ENCODE assay signal across 8 mouse cellular contexts in the genomic region with DNA sequence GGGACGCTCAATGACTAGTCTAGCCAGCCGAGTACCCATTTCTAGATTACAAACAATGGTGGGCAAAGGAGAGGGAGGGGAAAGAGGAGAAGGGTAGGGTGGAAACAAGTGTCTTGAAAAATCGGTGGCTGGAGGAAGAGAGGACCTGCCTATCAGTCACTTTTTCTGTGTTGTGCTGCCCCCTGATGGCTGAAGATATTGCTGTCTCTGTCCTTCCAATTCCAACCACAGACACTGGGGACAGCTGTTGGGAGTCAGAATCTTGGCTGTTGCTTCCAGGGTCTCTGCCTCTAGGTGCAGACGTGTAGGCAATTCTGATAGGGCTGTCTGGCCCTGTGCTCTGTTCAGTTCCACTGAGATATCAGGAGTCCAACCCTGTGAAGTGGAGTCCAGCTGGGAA. TPM values are rescaled to one million over a fixed set of nuclear protein-coding genes. Genes with fewer than 3 reads are reported as not detected.
A peak's percentile ranks its signal among the peaks of the same experiment; 100 is the strongest.
DNase-seq lines count a peak whose midpoint lies in the region; ATAC-seq lines count a peak whose summit lies in the region.

No protein-coding gene starts in this region.

- H3K4me1 ChIP-seq in intestine, embryonic 15.5 days (replicated peaks) = peaks cover 6% of the 10 kb centered on the region
- H3K4me1 ChIP-seq in midbrain, embryonic 11.5 days (ENCODE audit: control insufficient read depth, insufficient read depth, low read length) = no peaks in the 10 kb centered on the region; the same call in 1 of the 2 replicates

- no peaks in the 10 kb centered on the region for H3K9me3 ChIP-seq in intestine, embryonic 15.5 days
- no peaks in the 10 kb centered on the region for H3K9me3 ChIP-seq in midbrain, embryonic 11.5 days (ENCODE audit: control insufficient read depth, low read length)

- peak; percentile 84 to 96 for DNase-seq in adrenal gland, adult (ENCODE audit: inconsistent age in 2 of 2, low spot score in 1 of 2)
- peak; percentile 91 for DNase-seq in embryo, embryonic 10 days (ENCODE audit: low spot score)
- peak; percentile 82 for DNase-seq in gastrocnemius, postnatal 14 days
- peak; percentile 90 to 93 for DNase-seq in left cerebral cortex, postnatal 25 days (ENCODE audit: low spot score in 2 of 2)
- peak; percentile 98 for DNase-seq in midbrain, embryonic 11.5 days (ENCODE audit: low spot score, missing footprints)
- peak; percentile 90 for DNase-seq in right cerebral cortex, postnatal 4 days
- DNase-seq in yolk sac, embryonic 10.5 days (ENCODE audit: low spot score) = peak; percentile 88

- 1% methylated on average over 4 of the region's 4 CpGs for WGBS in intestine, embryonic 15.5 days
- WGBS in midbrain, embryonic 11.5 days = 0% methylated on average over 4 of the region's 4 CpGs

- 0 out of 2 replicates have a peak overlapping the region, but pooled peaks have one; percentile 27 for H3K27ac ChIP-seq in intestine, embryonic 15.5 days
- no peak overlapping the region for H3K27ac ChIP-seq in midbrain, embryonic 11.5 days (ENCODE audit: low read depth, low read length)

- no peak overlapping the region for H3K9ac ChIP-seq in intestine, embryonic 15.5 days
- H3K9ac ChIP-seq in midbrain, embryonic 11.5 days (ENCODE audit: low read length) = peak overlapping the region; percentile 39; the same call in 1 of the 2 replicates

- peak; percentile 81 for ATAC-seq in intestine, embryonic 15.5 days
- ATAC-seq in midbrain, embryonic 11.5 days (ENCODE audit: low FRiP score) = peak; percentile 87

- H3K27me3 ChIP-seq in intestine, embryonic 15.5 days (replicated peaks) = no peaks in the 10 kb centered on the region
- H3K27me3 ChIP-seq in midbrain, embryonic 11.5 days (ENCODE audit: control insufficient read depth, insufficient read depth, low read length) = no peaks in the 10 kb centered on the region

- no peaks in the 10 kb centered on the region for H3K36me3 ChIP-seq in intestine, embryonic 15.5 days
- H3K36me3 ChIP-seq in midbrain, embryonic 11.5 days (ENCODE audit: control insufficient read depth, insufficient read depth, low read length) = no peaks in the 10 kb centered on the region

- H3K4me3 ChIP-seq in intestine, embryonic 15.5 days (replicated peaks) = no peak overlapping the region
- H3K4me3 ChIP-seq in midbrain, embryonic 11.5 days (ENCODE audit: low read depth, low read length) = no peak overlapping the region

- peak overlapping the region; percentile 22; the same call in 1 of the 2 replicates for H3K4me2 ChIP-seq in intestine, embryonic 15.5 days (replicated peaks)
- H3K4me2 ChIP-seq in midbrain, embryonic 11.5 days = no peak overlapping the region

- intact Hi-C loops in gastrocnemius, postnatal 14 days (cut with DNase I; ENCODE audit: low total_unique reads) = loop anchor here (2.0 to 5.0 kb wide), 2 partner anchors 34 to 139 kb away; no protein-coding TSS in a partner anchor
- intact Hi-C loops in left cerebral cortex, postnatal 25 days (cut with DNase I) = loop anchor here (1.0 kb wide), 2 partner anchors 31 to 138 kb away; no protein-coding TSS in a partner anchor

RNA-seq across cellular contexts. Expression of gene Capg, which starts 21.9 kb away (rescaled TPM):
- total RNA-seq in gastrocnemius, postnatal 14 days (2021) = 10 to 100 TPM; 11.5 to 15.4 TPM
- polyA plus RNA-seq in intestine, embryonic 15.5 days (2015; fragmentation: Nextera tagmentation; extraction: Ambion mirVana) = 33.5 and 36.0 TPM in 2 replicates
- total RNA-seq in left cerebral cortex, postnatal 25 days (2021) = 1 to 10 TPM; 1.9 to 2.9 TPM
- polyA plus RNA-seq in midbrain, embryonic 11.5 days (2014; fragmentation: Nextera tagmentation; extraction: Ambion mirVana) = 6.6 and 8.0 TPM in 2 replicates

RNA-seq across cellular contexts. Expression of gene Elmod3, which starts 32.2 kb away (rescaled TPM):
- total RNA-seq in gastrocnemius, postnatal 14 days (2021) = 1 to 10 TPM; 4.7 to 8.6 TPM
- polyA plus RNA-seq in intestine, embryonic 15.5 days (2015; fragmentation: Nextera tagmentation; extraction: Ambion mirVana) = 13.9 and 14.3 TPM in 2 replicates
- 10 to 100 TPM; 18.0 to 18.3 TPM for total RNA-seq in left cerebral cortex, postnatal 25 days (2021)
- 15.4 and 17.4 TPM in 2 replicates for polyA plus RNA-seq in midbrain, embryonic 11.5 days (2014; fragmentation: Nextera tagmentation; extraction: Ambion mirVana)

RNA-seq across cellular contexts. Expression of gene Retsat, which starts 32.2 kb away (rescaled TPM):
- 10 to 100 TPM; 40.8 to 46.7 TPM for total RNA-seq in gastrocnemius, postnatal 14 days (2021)
- 29.7 and 31.6 TPM in 2 replicates for polyA plus RNA-seq in intestine, embryonic 15.5 days (2015; fragmentation: Nextera tagmentation; extraction: Ambion mirVana)
- 10 to 100 TPM; 46.2 to 60.5 TPM for total RNA-seq in left cerebral cortex, postnatal 25 days (2021)
- polyA plus RNA-seq in midbrain, embryonic 11.5 days (2014; fragmentation: Nextera tagmentation; extraction: Ambion mirVana) = 5.0 and 6.8 TPM in 2 replicates

RNA-seq across cellular contexts. Expression of gene Sh2d6, which starts 44.5 kb away (rescaled TPM):
- under 1 TPM; 0.78 to 0.98 TPM for total RNA-seq in gastrocnemius, postnatal 14 days (2021)
- polyA plus RNA-seq in intestine, embryonic 15.5 days (2015; fragmentation: Nextera tagmentation; extraction: Ambion mirVana) = 0.16 TPM in 1 of 2 replicates, not detected in the other
- total RNA-seq in left cerebral cortex, postnatal 25 days (2021) = under 1 TPM; 0.28 to 0.94 TPM
- 0.41 TPM in 1 of 2 replicates, not detected in the other for polyA plus RNA-seq in midbrain, embryonic 11.5 days (2014; fragmentation: Nextera tagmentation; extraction: Ambion mirVana)

RNA-seq across cellular contexts. Expression of gene Tgoln1, which starts 50.8 kb away (rescaled TPM):
- total RNA-seq in gastrocnemius, postnatal 14 days (2021) = 10 to 100 TPM; 21.6 to 21.7 TPM
- polyA plus RNA-seq in intestine, embryonic 15.5 days (2015; fragmentation: Nextera tagmentation; extraction: Ambion mirVana) = 42.2 and 43.3 TPM in 2 replicates
- total RNA-seq in left cerebral cortex, postnatal 25 days (2021) = 10 to 100 TPM; 87.7 to 91.5 TPM
- 48.7 and 48.9 TPM in 2 replicates for polyA plus RNA-seq in midbrain, embryonic 11.5 days (2014; fragmentation: Nextera tagmentation; extraction: Ambion mirVana)
